Mouse (Mus musculus) layer of hippocampus, adult 18-20 months (tissue): ENCODE data around the gene 5430403G16Rik. TPM values are rescaled to one million over a fixed set of nuclear protein-coding genes. Genes with fewer than 3 reads are reported as not detected.
"Not testable (repeated sequence)": the region's sequence is repeated elsewhere in the genome, so short reads cannot be mapped to it uniquely, and the experiment has no call there.

Experiments
- DNase-seq, 2 experiments: peaks; one replicate each; pipeline ENCODE4 v3.0.0; 2022; ENCODE audit warnings: low spot score in 2 of 2
- long read RNA-seq: library from polyadenylated mRNA; stranded (forward); transcript quantifications from one replicate; pipeline ENCODE4 v2.0.0, GENCODE M21; 2021
- total RNA-seq, 2 experiments: library from RNA; stranded (reverse); gene quantifications; 2 replicates each; pipeline ENCODE4 v1.2.3; 2021

5430403G16Rik gene
- 1 to 10 TPM; 2.4 to 2.6 TPM for total RNA-seq
- long read RNA-seq, partial matches to known transcripts, result 0 of 2 reads
- long read RNA-seq, other reads (novel, unspliced or antisense), result 0 of 2 reads

DNA sequence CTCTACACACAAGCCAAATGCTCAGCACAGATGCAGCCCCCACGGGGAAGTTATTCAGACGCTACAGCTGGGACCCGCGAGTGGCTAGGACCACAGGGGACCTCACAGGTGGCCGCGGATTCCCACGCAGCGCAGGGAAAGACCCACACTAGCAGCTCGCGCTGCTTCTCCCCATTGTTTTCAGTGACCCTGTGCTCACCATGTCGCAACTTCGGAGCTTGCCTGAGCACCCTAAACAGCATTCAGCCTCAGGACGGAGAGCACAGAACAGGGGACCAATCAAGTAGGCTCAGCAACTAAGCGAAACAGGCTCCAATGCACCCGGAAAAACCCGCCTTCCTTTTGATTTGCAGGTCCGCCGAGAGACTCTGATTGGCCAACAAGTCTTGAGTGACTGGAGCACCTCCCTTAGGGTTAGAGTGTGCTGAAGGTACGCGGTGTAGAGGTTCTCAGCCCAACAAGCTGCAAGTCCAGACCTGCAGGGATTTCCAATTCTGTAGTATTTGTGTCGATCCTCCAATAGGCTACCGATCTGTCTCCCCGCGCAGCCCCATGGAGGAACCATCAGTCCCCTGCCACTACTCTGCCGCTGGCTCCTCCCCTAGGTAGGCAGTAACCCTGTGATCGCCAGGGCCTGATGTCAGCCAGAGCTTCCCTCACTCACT lies at the start of gene 5430403G16Rik:
TSS of gene 5430403G16Rik (minus strand) at position 505 of the 665 bp plus-strand sequence.
- DNase-seq, result peak; percentile 68 to 85

GRCm38 (mm10) chr5:109717341-109717740 lies 26.5 kb upstream of the 5430403G16Rik start:
- not testable (repeated sequence) for DNase-seq

- not testable (repeated sequence) for DNase-seq
Observed at GRCm38 (mm10) chr5:109691205-109691965, 544 bp upstream of the 5430403G16Rik start.

DNA sequence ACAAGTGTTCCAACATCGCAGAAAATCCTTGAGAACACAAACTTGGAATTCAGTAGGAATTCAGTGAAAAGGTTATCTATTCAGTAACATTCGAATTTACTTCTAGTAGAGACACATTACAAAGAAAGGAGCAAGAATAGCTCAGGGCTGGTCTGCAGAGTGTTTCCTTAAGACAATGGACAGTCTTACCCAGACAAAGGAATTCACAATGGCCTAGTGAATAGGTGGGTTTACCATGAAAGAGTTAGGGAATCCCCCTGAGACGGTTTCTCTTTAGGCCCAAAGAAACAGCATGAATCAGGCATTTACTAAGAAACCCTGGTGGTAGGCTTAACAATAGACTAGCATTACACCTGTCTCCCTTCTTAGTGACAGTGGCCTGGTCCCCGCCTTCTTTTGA lies 7.9 kb downstream of the 5430403G16Rik start:
- DNase-seq, result no peak

Other genes starting within 250 kb of the 5430403G16Rik start
- 10 to 100 TPM; 28.7 to 32.7 TPM for gene Crlf2, start 132.0 kb downstream of the 5430403G16Rik start, total RNA-seq
- 1 to 10 TPM; 3.5 to 3.7 TPM for gene 4930522L14Rik, start 60.8 kb upstream of the 5430403G16Rik start, total RNA-seq
- gene Gm15446, start 232.4 kb upstream of the 5430403G16Rik start, total RNA-seq, result 10 to 100 TPM; 35.0 to 38.6 TPM